Mouse (Mus musculus): ENCODE measurements around the gene Irf5. TPM values are rescaled to one million over a fixed set of nuclear protein-coding genes. Genes with fewer than 3 reads are reported as not detected.
"Not testable (repeated sequence)": the region's sequence is repeated elsewhere in the genome, so short reads cannot be mapped to it uniquely, and the experiment has no call there.

Gene Irf5
- polyA plus RNA-seq, 1 experiment from 2014 or later, result 8.0 TPM

DNA sequence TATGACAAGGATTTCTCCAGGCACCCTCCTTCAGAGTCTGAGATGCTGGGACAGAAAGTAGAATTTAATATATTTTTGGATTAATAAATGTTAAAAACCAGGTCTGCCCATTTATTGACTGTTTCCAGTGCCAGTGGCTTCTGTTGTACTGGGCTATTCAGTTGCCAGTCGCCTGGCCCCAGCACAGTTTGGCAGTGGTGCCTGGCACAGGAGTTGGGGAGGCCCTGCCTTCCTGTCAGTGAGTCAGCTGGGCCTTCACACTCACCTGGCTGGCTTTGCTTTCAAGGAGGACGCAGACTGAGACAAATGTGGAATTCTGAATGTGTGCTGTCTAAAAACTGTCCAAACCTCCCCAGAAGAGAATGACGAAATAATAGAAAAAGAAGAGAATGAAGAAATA, 10.8 kb downstream of the Irf5 start:
- H3K9me3 ChIP-seq (ENCODE audit: low read length), result no peaks in the 10 kb centered on the region
- H3K4me3 ChIP-seq (ENCODE audit: low read length), result no peak overlapping the region
- H3K4me2 ChIP-seq (replicated peaks; ENCODE audit: low read depth, low read length), result no peak overlapping the region
- peaks cover 19% of the 10 kb centered on the region; the same call in 1 of the 2 replicates for H3K36me3 ChIP-seq (ENCODE audit: insufficient read depth, low read length)
- 85% methylated on average over 3 of the region's 3 CpGs for WGBS
- H3K9ac ChIP-seq (replicated peaks; ENCODE audit: low read length), result no peak overlapping the region
- no peak for ATAC-seq (ENCODE audit: low FRiP score, low TSS enrichment)
- H3K27me3 ChIP-seq (ENCODE audit: insufficient read depth, low read length), result no peaks in the 10 kb centered on the region
- H3K27ac ChIP-seq (ENCODE audit: low read length), result no peak overlapping the region
- peaks cover 6% of the 10 kb centered on the region; the same call in 1 of the 2 replicates for H3K4me1 ChIP-seq (ENCODE audit: insufficient read depth, low read length)

DNA sequence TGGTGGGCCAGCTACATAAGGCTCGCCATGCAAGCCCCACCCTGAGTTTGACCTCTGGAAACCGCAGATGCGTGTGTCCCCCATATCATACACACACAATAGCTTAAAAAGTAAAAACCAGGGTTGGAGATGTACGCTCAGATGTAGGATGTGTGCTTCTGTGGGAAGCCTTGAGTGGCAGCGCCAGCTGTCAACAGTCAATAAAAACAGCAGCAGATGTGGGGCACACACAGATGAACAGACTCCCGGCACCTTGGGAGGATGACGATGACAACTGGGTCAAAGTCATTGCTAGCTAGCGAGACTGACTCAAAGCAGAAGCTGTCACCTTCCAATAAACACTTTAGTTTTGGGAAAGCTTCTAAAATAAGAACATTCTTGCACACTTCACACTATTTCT, 13.1 kb downstream of the Irf5 start:
- ATAC-seq (ENCODE audit: low FRiP score, low TSS enrichment), result no peak
- no peak overlapping the region for H3K27ac ChIP-seq (ENCODE audit: low read length)
- H3K27me3 ChIP-seq (ENCODE audit: insufficient read depth, low read length), result no peaks in the 10 kb centered on the region
- WGBS, result 87% methylated on average over 8 of the region's 8 CpGs
- H3K4me3 ChIP-seq (ENCODE audit: low read length), result no peak overlapping the region
- peaks cover 6% of the 10 kb centered on the region; the same call in 1 of the 2 replicates for H3K4me1 ChIP-seq (ENCODE audit: insufficient read depth, low read length)
- H3K9me3 ChIP-seq (ENCODE audit: low read length), result no peaks in the 10 kb centered on the region
- no peak overlapping the region for H3K9ac ChIP-seq (replicated peaks; ENCODE audit: low read length)
- H3K36me3 ChIP-seq (ENCODE audit: insufficient read depth, low read length), result peaks cover 35% of the 10 kb centered on the region
- no peak overlapping the region for H3K4me2 ChIP-seq (replicated peaks; ENCODE audit: low read depth, low read length)

GRCm38 (mm10) chr6:29540223-29540622, 13.8 kb downstream of the Irf5 start:
- Histone ChIP-seq H3K9ac (replicated peaks; ENCODE audit: low read length) (no peak overlapping the region), H3K36me3 (ENCODE audit: insufficient read depth, low read length) (peaks cover 41% of the 10 kb centered on the region), H3K4me2 (replicated peaks; ENCODE audit: low read depth, low read length) (no peak overlapping the region), H3K9me3 (ENCODE audit: low read length) (0 out of 2 replicates have a peak, but pooled peaks cover 2% of the 10 kb centered on the region), H3K4me3 (ENCODE audit: low read length) (no peak overlapping the region), H3K4me1 (ENCODE audit: insufficient read depth, low read length) (peaks cover 5% of the 10 kb centered on the region; the same call in 1 of the 2 replicates), H3K27me3 (ENCODE audit: insufficient read depth, low read length) (no peaks in the 10 kb centered on the region), H3K27ac (ENCODE audit: low read length) (no peak overlapping the region)
- no peak for ATAC-seq (ENCODE audit: low FRiP score, low TSS enrichment)
- WGBS, result 82% methylated on average over 6 of the region's 6 CpGs

DNA sequence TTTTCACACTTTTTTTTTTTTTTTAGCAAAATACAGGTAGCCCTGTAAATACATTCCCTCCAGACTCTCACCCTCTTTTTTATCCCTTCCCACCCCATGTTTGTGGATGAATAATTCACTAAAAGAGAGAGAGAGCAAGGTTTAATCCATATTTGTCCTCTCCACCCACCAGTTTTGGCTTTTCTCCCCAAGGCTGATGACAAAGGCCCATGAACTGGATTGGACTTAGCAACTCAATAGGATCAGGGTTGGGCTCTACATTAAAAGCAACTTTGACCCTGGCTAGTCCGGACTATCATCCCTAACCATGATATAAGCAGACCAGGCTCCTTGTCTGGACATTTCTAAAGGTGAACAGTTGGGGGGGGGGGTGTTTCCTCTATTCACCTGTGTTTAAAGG, 14.5 kb downstream of the Irf5 start:
- no peak for ATAC-seq (ENCODE audit: low FRiP score, low TSS enrichment)
- Histone ChIP-seq H3K27ac (ENCODE audit: low read length) (no peak overlapping the region), H3K4me1 (ENCODE audit: insufficient read depth, low read length) (no peaks in the 10 kb centered on the region), H3K4me3 (ENCODE audit: low read length) (no peak overlapping the region), H3K27me3 (ENCODE audit: insufficient read depth, low read length) (no peaks in the 10 kb centered on the region), H3K9ac (replicated peaks; ENCODE audit: low read length) (no peak overlapping the region), H3K9me3 (ENCODE audit: low read length) (0 out of 2 replicates have a peak, but pooled peaks cover 4% of the 10 kb centered on the region), H3K36me3 (ENCODE audit: insufficient read depth, low read length) (peaks cover 48% of the 10 kb centered on the region), H3K4me2 (replicated peaks; ENCODE audit: low read depth, low read length) (no peak overlapping the region)
- 89% methylated on average over 1 of the region's 1 CpGs for WGBS

- Histone ChIP-seq H3K9ac (replicated peaks; ENCODE audit: low read length) (no peak overlapping the region), H3K4me3 (ENCODE audit: low read length) (no peak overlapping the region), H3K36me3 (ENCODE audit: insufficient read depth, low read length) (peaks cover 65% of the 10 kb centered on the region), H3K4me2 (replicated peaks; ENCODE audit: low read depth, low read length) (no peak overlapping the region), H3K27me3 (ENCODE audit: insufficient read depth, low read length) (no peaks in the 10 kb centered on the region), H3K27ac (ENCODE audit: low read length) (no peak overlapping the region), H3K4me1 (ENCODE audit: insufficient read depth, low read length) (no peaks in the 10 kb centered on the region), H3K9me3 (ENCODE audit: low read length) (0 out of 2 replicates have a peak, but pooled peaks cover 4% of the 10 kb centered on the region)
- no peak for ATAC-seq (ENCODE audit: low FRiP score, low TSS enrichment)
- 96% methylated on average over 2 of the region's 2 CpGs for WGBS
Measured at GRCm38 (mm10) chr6:29545611-29546010, 19.2 kb downstream of the Irf5 start.

- H3K27ac ChIP-seq (ENCODE audit: low read length), result no peak overlapping the region
- no peak overlapping the region for H3K9ac ChIP-seq (replicated peaks; ENCODE audit: low read length)
- H3K4me2 ChIP-seq (replicated peaks; ENCODE audit: low read depth, low read length), result no peak overlapping the region
- no peak overlapping the region for H3K4me3 ChIP-seq (ENCODE audit: low read length)
- peaks cover 67% of the 10 kb centered on the region for H3K36me3 ChIP-seq (ENCODE audit: insufficient read depth, low read length)
- no peak for ATAC-seq (ENCODE audit: low FRiP score, low TSS enrichment)
- no peaks in the 10 kb centered on the region for H3K4me1 ChIP-seq (ENCODE audit: insufficient read depth, low read length)
- no peaks in the 10 kb centered on the region for H3K27me3 ChIP-seq (ENCODE audit: insufficient read depth, low read length)
- H3K9me3 ChIP-seq (ENCODE audit: low read length), result 0 out of 2 replicates have a peak, but pooled peaks cover 4% of the 10 kb centered on the region
Measured at GRCm38 (mm10) chr6:29547582-29547981, 21.2 kb downstream of the Irf5 start.

- no peak overlapping the region for H3K4me2 ChIP-seq (replicated peaks; ENCODE audit: low read depth, low read length)
- no peaks in the 10 kb centered on the region for H3K27me3 ChIP-seq (ENCODE audit: insufficient read depth, low read length)
- H3K9me3 ChIP-seq (ENCODE audit: low read length), result 0 out of 2 replicates have a peak, but pooled peaks cover 4% of the 10 kb centered on the region
- no peak overlapping the region for H3K4me3 ChIP-seq (ENCODE audit: low read length)
- H3K9ac ChIP-seq (replicated peaks; ENCODE audit: low read length), result no peak overlapping the region
- no peak overlapping the region for H3K27ac ChIP-seq (ENCODE audit: low read length)
- ATAC-seq (ENCODE audit: low FRiP score, low TSS enrichment), result no peak
- WGBS, result 96% methylated on average over 1 of the region's 1 CpGs
- H3K4me1 ChIP-seq (ENCODE audit: insufficient read depth, low read length), result no peaks in the 10 kb centered on the region
- peaks cover 65% of the 10 kb centered on the region for H3K36me3 ChIP-seq (ENCODE audit: insufficient read depth, low read length)
Measured at GRCm38 (mm10) chr6:29548086-29548485, 21.7 kb downstream of the Irf5 start.

- H3K4me2 ChIP-seq (replicated peaks; ENCODE audit: low read depth, low read length), result no peak overlapping the region
- no peak overlapping the region for H3K4me3 ChIP-seq (ENCODE audit: low read length)
- H3K36me3 ChIP-seq (ENCODE audit: insufficient read depth, low read length), result peaks cover 66% of the 10 kb centered on the region
- H3K9ac ChIP-seq (replicated peaks; ENCODE audit: low read length), result no peak overlapping the region
- no peaks in the 10 kb centered on the region for H3K9me3 ChIP-seq (ENCODE audit: low read length)
- ATAC-seq (ENCODE audit: low FRiP score, low TSS enrichment), result no peak
- no peaks in the 10 kb centered on the region for H3K27me3 ChIP-seq (ENCODE audit: insufficient read depth, low read length)
- H3K4me1 ChIP-seq (ENCODE audit: insufficient read depth, low read length), result no peaks in the 10 kb centered on the region
- H3K27ac ChIP-seq (ENCODE audit: low read length), result no peak overlapping the region
- WGBS, result 95% methylated on average over 2 of the region's 2 CpGs
Measured at GRCm38 (mm10) chr6:29552526-29552925, 26.1 kb downstream of the Irf5 start.

- H3K27ac ChIP-seq (ENCODE audit: low read length), result no peak overlapping the region
- no peak overlapping the region for H3K4me2 ChIP-seq (replicated peaks; ENCODE audit: low read depth, low read length)
- H3K27me3 ChIP-seq (ENCODE audit: insufficient read depth, low read length), result no peaks in the 10 kb centered on the region
- peaks cover 67% of the 10 kb centered on the region for H3K36me3 ChIP-seq (ENCODE audit: insufficient read depth, low read length)
- H3K4me1 ChIP-seq (ENCODE audit: insufficient read depth, low read length), result no peaks in the 10 kb centered on the region
- no peak for ATAC-seq (ENCODE audit: low FRiP score, low TSS enrichment)
- WGBS, result 92% methylated on average over 2 of the region's 2 CpGs
- H3K9ac ChIP-seq (replicated peaks; ENCODE audit: low read length), result no peak overlapping the region
- no peak overlapping the region for H3K4me3 ChIP-seq (ENCODE audit: low read length)
- H3K9me3 ChIP-seq (ENCODE audit: low read length), result no peaks in the 10 kb centered on the region
Measured at GRCm38 (mm10) chr6:29557112-29557511, 30.7 kb downstream of the Irf5 start.

DNA sequence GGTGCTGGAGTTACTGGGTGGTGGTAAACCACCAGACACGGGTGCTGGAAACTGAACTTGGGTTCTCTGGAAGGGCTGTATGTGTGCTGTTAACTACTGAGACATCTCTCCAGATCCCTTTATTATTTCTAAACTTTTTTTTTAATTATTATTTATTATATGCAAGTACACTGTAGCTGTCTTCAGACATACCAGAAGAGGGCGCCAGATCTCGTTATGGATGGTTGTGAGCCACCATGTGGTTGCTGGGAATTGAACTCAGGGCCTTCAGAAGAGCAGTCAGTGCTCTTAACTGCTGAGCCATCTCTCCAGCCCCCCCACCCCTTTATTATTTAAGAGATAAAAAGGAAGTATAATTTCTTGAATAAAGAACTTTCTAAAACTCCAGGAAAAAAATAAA, 50.0 kb downstream of the Irf5 start:
- H3K9ac ChIP-seq (replicated peaks; ENCODE audit: low read length); H3K27me3 ChIP-seq (ENCODE audit: insufficient read depth, low read length); H3K27ac ChIP-seq (ENCODE audit: low read length); H3K9me3 ChIP-seq (ENCODE audit: low read length); ATAC-seq (ENCODE audit: low FRiP score, low TSS enrichment); H3K4me1 ChIP-seq (ENCODE audit: insufficient read depth, low read length); H3K4me2 ChIP-seq (replicated peaks; ENCODE audit: low read depth, low read length); H3K4me3 ChIP-seq (ENCODE audit: low read length): not testable (repeated sequence)
- H3K36me3 ChIP-seq (ENCODE audit: insufficient read depth, low read length), result peaks cover 72% of the 10 kb centered on the region
- 97% methylated on average over 3 of the region's 3 CpGs for WGBS

All from kidney, embryonic 16.5 days (tissue).